Mouse (Mus musculus): ENCODE results near the gene App.

Gene App

GRCm38 (mm10) chr16:85173373-85174081 is at the start of gene App:
TSS of gene App (minus strand) at chr16:85173766.
- DNase-seq (ENCODE audit: low spot score in 2 of 2) = peak; percentile 41 to 80

- no peak for DNase-seq (ENCODE audit: low spot score in 2 of 2)
Measured at GRCm38 (mm10) chr16:85215846-85216245, 42.3 kb upstream of the App start.

- DNase-seq (ENCODE audit: low spot score in 2 of 2) = no peak
Measured at GRCm38 (mm10) chr16:85215173-85215572, 41.6 kb upstream of the App start.

GRCm38 (mm10) chr16:85195622-85196021 is 22.1 kb upstream of the App start:
- DNase-seq (ENCODE audit: low spot score in 2 of 2) = no peak

- no peak for DNase-seq (ENCODE audit: low spot score in 2 of 2)
Measured at GRCm38 (mm10) chr16:85195167-85195566, 21.6 kb upstream of the App start.

- DNase-seq (ENCODE audit: low spot score in 2 of 2) = no peak
Measured at GRCm38 (mm10) chr16:85181502-85181901, 7.9 kb upstream of the App start.

- no peak for DNase-seq (ENCODE audit: low spot score in 2 of 2)
Measured at GRCm38 (mm10) chr16:85180710-85181109, 7.1 kb upstream of the App start.

- no peak for DNase-seq (ENCODE audit: low spot score in 2 of 2)
Measured at GRCm38 (mm10) chr16:85176666-85177065, 3.1 kb upstream of the App start.

GRCm38 (mm10) chr16:85172571-85173372 is 794 bp downstream of the App start:
- DNase-seq (ENCODE audit: low spot score in 2 of 2) = peak in 1 of 2 experiments; percentile 6

GRCm38 (mm10) chr16:85171976-85172570 is 1.5 kb downstream of the App start:
- DNase-seq (ENCODE audit: low spot score in 2 of 2) = no peak

- DNase-seq (ENCODE audit: low spot score in 2 of 2) = no peak
Measured at GRCm38 (mm10) chr16:85170826-85171510, 2.6 kb downstream of the App start.

- DNase-seq (ENCODE audit: low spot score in 2 of 2) = no peak
Measured at GRCm38 (mm10) chr16:85168821-85169220, 4.7 kb downstream of the App start.

GRCm38 (mm10) chr16:85166205-85166604 is 7.4 kb downstream of the App start:
- DNase-seq (ENCODE audit: low spot score in 2 of 2) = no peak

- DNase-seq (ENCODE audit: low spot score in 2 of 2) = no peak
Measured at GRCm38 (mm10) chr16:85165631-85166030, 7.9 kb downstream of the App start.

GRCm38 (mm10) chr16:85165177-85165576 is 8.4 kb downstream of the App start:
- no peak for DNase-seq (ENCODE audit: low spot score in 2 of 2)

GRCm38 (mm10) chr16:85162779-85163178 is 10.8 kb downstream of the App start:
- DNase-seq (ENCODE audit: low spot score in 2 of 2) = no peak

GRCm38 (mm10) chr16:85160140-85160539 is 13.4 kb downstream of the App start:
- DNase-seq (ENCODE audit: low spot score in 2 of 2) = no peak

- DNase-seq (ENCODE audit: low spot score in 2 of 2) = no peak
Measured at GRCm38 (mm10) chr16:85157796-85158546, 15.6 kb downstream of the App start.

- no peak for DNase-seq (ENCODE audit: low spot score in 2 of 2)
Measured at GRCm38 (mm10) chr16:85157156-85157555, 16.4 kb downstream of the App start.

- DNase-seq (ENCODE audit: low spot score in 2 of 2) = no peak
Measured at GRCm38 (mm10) chr16:85155836-85156235, 17.7 kb downstream of the App start.

- DNase-seq (ENCODE audit: low spot score in 2 of 2) = no peak
Measured at GRCm38 (mm10) chr16:85152457-85152856, 21.1 kb downstream of the App start.

All from thymus, postnatal 10 days (tissue).